Mouse (Mus musculus) lung, postnatal 0 days (tissue): ENCODE data around the gene 6430550D23Rik. TPM values are rescaled to one million over a fixed set of nuclear protein-coding genes. Genes with fewer than 3 reads are reported as not detected.

ENCODE experiments used
- ATAC-seq: fragments of 200-750 bp; cut with Nextera tagmentation; 2 replicates; pipeline ENCODE4 v1.8.0; 2017; ENCODE audit warnings: moderate library complexity
- DNase-seq: peaks from one replicate; pipeline ENCODE4 v3.0.0-alpha.2; 2016; ENCODE audit warnings: low spot score
- H3K27ac ChIP-seq: fragments of 300-500 bp; sonication (generic); 2 replicates; pipeline ENCODE4 v1.5.1; 2014; ENCODE audit warnings: antibody characterized with exemption, mild to moderate bottlenecking, low read length, mixed read lengths
- H3K27me3 ChIP-seq: fragments of 300-500 bp; sonication (generic); replicated peaks from 2 replicates; pipeline ENCODE4 v1.6.1; 2014; ENCODE audit warnings: low read length, mixed read lengths; ENCODE audit not compliant: insufficient read depth
- H3K36me3 ChIP-seq: fragments of 300-500 bp; sonication (generic); 2 replicates; pipeline ENCODE4 v1.6.1; 2014; ENCODE audit warnings: low read length, mixed read lengths; ENCODE audit not compliant: insufficient read depth
- H3K4me1 ChIP-seq: fragments of 300-500 bp; sonication (generic); 2 replicates; pipeline ENCODE4 v1.6.1; 2014; ENCODE audit warnings: antibody characterized with exemption, low read depth, low read length, mixed read lengths; ENCODE audit not compliant: insufficient read depth
- H3K4me2 ChIP-seq: fragments of 300-500 bp; sonication (generic); replicated peaks from 2 replicates; pipeline ENCODE4 v1.6.1; 2014; ENCODE audit warnings: low read depth, mild to moderate bottlenecking, low read length, moderate library complexity, mixed read lengths
- H3K4me3 ChIP-seq: fragments of 300-500 bp; sonication (generic); 2 replicates; pipeline ENCODE4 v1.5.1; 2014; ENCODE audit warnings: low read depth, low read length
- H3K9ac ChIP-seq: fragments of 300-500 bp; sonication (generic); replicated peaks from 2 replicates; pipeline ENCODE4 v1.6.1; 2014; ENCODE audit warnings: low read depth, mild to moderate bottlenecking
- H3K9me3 ChIP-seq: fragments of 300-500 bp; sonication (generic); 2 replicates; pipeline ENCODE4 v1.6.1; 2016; ENCODE audit warnings: low read length, mixed read lengths
- CTCF ChIP-seq: IDR thresholded peaks from 2 replicates; pipeline ENCODE4 v1.5.1; 2016; ENCODE audit warnings: antibody characterized with exemption, mild to moderate bottlenecking
- EP300 ChIP-seq: IDR thresholded peaks from 2 replicates; pipeline ENCODE4 v1.6.1; 2016; ENCODE audit warnings: antibody characterized with exemption, mild to moderate bottlenecking, control low read depth
- WGBS: fragments of 180-500 bp; shearing (Covaris S2); extraction: QIAGEN DNeasy Blood & Tissue Kit; methylation state at CpG from one replicate; pipeline ENCODE4 v1.1.7; 2014; 5-methylcytosine and 5-hydroxymethylcytosine counted together
- polyA plus RNA-seq: library from polyadenylated mRNA; unstranded; fragments of >200 nt; fragmentation: Nextera tagmentation; extraction: Ambion mirVana; gene quantifications from 2 replicates; pipeline ENCODE4 v1.2.1, GENCODE M21; 2015

6430550D23Rik gene
- polyA plus RNA-seq, 1 experiment from 2014 or later: 1.1 TPM

- Histone ChIP-seq H3K4me3 (no peak overlapping the region), H3K36me3 (peaks cover 13% of the 10 kb centered on the region), H3K4me1 (no peaks in the 10 kb centered on the region), H3K9me3 (no peaks in the 10 kb centered on the region), H3K27me3 (no peaks in the 10 kb centered on the region), H3K27ac (no peak overlapping the region), H3K4me2 (no peak overlapping the region), H3K9ac (no peak overlapping the region)
- TF ChIP-seq CTCF: no peak
- no peak for TF ChIP-seq EP300
- DNase-seq (no peak), ATAC-seq (no peak)
- WGBS: 75% methylated on average over 2 of the region's 2 CpGs
Observed at GRCm38 (mm10) chr2:156021765-156022164, 14.0 kb upstream of the 6430550D23Rik start.

- H3K9ac ChIP-seq: no peak overlapping the region
- H3K27me3 ChIP-seq: no peaks in the 10 kb centered on the region
- ATAC-seq (no peak), DNase-seq (no peak)
- H3K4me1 ChIP-seq: no peaks in the 10 kb centered on the region
- peaks cover 19% of the 10 kb centered on the region for H3K36me3 ChIP-seq
- H3K4me3 ChIP-seq: no peak overlapping the region
- WGBS: 77% methylated on average over 8 of the region's 8 CpGs
- H3K9me3 ChIP-seq: no peaks in the 10 kb centered on the region
- H3K4me2 ChIP-seq: no peak overlapping the region
- no peak overlapping the region for H3K27ac ChIP-seq
- TF ChIP-seq CTCF (no peak), EP300 (no peak)
Observed at GRCm38 (mm10) chr2:156021219-156021618, 13.4 kb upstream of the 6430550D23Rik start.

- no peak overlapping the region for H3K27ac ChIP-seq
- H3K4me1 ChIP-seq: no peaks in the 10 kb centered on the region
- no peak overlapping the region for H3K9ac ChIP-seq
- H3K9me3 ChIP-seq: no peaks in the 10 kb centered on the region
- H3K4me2 ChIP-seq: no peak overlapping the region
- WGBS: 91% methylated on average over 3 of the region's 3 CpGs
- H3K36me3 ChIP-seq: peaks cover 49% of the 10 kb centered on the region
- H3K27me3 ChIP-seq: no peaks in the 10 kb centered on the region
- ATAC-seq (no peak), DNase-seq (no peak)
- TF ChIP-seq EP300 (no peak), CTCF (no peak)
- H3K4me3 ChIP-seq: no peak overlapping the region
Observed at GRCm38 (mm10) chr2:156018106-156018505, 10.3 kb upstream of the 6430550D23Rik start.

DNA sequence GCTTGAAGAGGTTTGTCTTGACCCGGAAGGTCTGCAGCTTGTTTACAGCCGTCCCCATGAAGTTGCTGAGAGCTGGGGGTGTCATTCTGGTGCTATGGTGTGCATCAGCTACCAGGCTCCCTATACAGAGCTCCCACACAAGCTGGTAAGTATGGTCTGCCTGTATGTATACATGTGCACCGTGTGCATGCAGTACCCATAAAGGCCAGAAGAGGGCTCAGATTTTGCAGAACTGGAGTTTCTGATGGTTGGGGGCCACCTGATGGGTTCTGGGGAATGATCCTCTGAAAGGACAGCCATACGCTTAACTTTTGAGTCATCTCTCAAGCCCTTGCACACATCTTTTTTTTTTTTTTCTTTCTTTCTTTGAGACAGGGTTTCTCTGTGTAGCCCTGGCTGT lies 2.4 kb downstream of the 6430550D23Rik start:
- ATAC-seq (no peak), DNase-seq (no peak)
- H3K27me3 ChIP-seq: no peaks in the 10 kb centered on the region
- no peak overlapping the region for H3K4me2 ChIP-seq
- peaks cover 6% of the 10 kb centered on the region; the same call in 1 of the 2 replicates for H3K4me1 ChIP-seq
- TF ChIP-seq CTCF (peak; percentile 57), EP300 (no peak)
- H3K4me3 ChIP-seq: no peak overlapping the region
- 81% methylated on average over 4 of the region's 4 CpGs for WGBS
- H3K9ac ChIP-seq: no peak overlapping the region
- H3K9me3 ChIP-seq: no peaks in the 10 kb centered on the region
- H3K36me3 ChIP-seq: 0 out of 2 replicates have a peak, but pooled peaks cover 4% of the 10 kb centered on the region
- H3K27ac ChIP-seq: no peak overlapping the region

DNA sequence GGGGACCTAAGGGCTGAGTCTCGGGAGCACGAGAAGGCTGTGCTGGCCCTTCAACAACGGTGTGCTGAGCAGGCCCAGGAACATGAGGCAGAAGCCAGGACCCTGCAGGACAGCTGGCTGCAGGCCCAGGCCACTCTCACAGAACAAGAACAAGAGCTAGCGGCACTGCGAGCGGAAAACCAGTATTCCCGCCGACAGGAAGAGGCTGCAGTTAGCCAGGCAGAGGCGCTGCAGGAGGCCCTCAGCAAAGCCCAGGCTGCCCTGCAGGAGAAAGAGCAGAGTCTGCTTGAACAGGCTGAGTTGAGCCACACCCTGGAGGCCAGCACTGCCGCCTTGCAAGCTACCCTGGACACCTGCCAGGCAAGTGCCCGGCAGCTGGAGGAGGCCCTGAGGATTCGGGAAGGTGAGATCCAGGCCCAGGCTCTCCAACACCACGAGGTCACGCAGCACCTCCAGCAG lies 15.9 kb downstream of the 6430550D23Rik start:
- H3K36me3 ChIP-seq: peaks cover 21% of the 10 kb centered on the region; the same call in 1 of the 2 replicates
- H3K9ac ChIP-seq: no peak overlapping the region
- no peak overlapping the region for H3K4me2 ChIP-seq
- ATAC-seq: peak; percentile 90
- TF ChIP-seq EP300 (no peak), CTCF (peak; percentile 39)
- H3K4me3 ChIP-seq: no peak overlapping the region
- peak overlapping the region; percentile 14; the same call in 1 of the 2 replicates for H3K27ac ChIP-seq
- H3K9me3 ChIP-seq: no peaks in the 10 kb centered on the region
- 58% methylated on average over 14 of the region's 14 CpGs for WGBS
- peak; percentile 84 for DNase-seq
- H3K27me3 ChIP-seq: no peaks in the 10 kb centered on the region
- no peaks in the 10 kb centered on the region for H3K4me1 ChIP-seq

- Histone ChIP-seq H3K9ac (no peak overlapping the region), H3K36me3 (peaks cover 16% of the 10 kb centered on the region; the same call in 1 of the 2 replicates), H3K9me3 (no peaks in the 10 kb centered on the region), H3K27me3 (no peaks in the 10 kb centered on the region), H3K4me3 (no peak overlapping the region), H3K4me2 (no peak overlapping the region), H3K4me1 (no peaks in the 10 kb centered on the region), H3K27ac (no peak overlapping the region)
- ATAC-seq (no peak), DNase-seq (no peak)
- TF ChIP-seq EP300: no peak
- no peak for TF ChIP-seq CTCF
- WGBS: 69% methylated on average over 10 of the region's 10 CpGs
Observed at GRCm38 (mm10) chr2:155991151-155991550, 16.6 kb downstream of the 6430550D23Rik start.

DNA sequence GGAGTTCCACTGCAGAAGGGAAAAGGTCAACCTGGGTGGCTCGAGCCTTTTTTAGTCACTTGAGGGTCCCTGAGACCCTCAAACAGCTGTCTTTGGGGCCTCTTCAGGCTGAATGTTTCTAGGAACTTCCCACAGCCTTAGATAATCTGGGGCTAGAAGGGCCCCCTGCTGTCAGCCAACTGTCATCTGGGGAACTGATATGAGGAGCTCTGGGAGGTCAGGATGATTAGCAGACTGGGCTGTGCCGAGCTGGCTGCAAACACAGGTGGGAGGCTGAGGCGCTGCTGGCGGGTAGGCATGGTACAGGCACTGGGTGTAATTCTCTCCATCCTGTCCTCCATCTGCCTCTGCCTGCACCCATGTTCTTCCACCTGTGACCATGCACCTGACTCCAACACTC lies 18.7 kb downstream of the 6430550D23Rik start:
- no peak for ATAC-seq
- H3K4me3 ChIP-seq: no peak overlapping the region
- no peaks in the 10 kb centered on the region for H3K27me3 ChIP-seq
- no peak overlapping the region for H3K4me2 ChIP-seq
- no peak overlapping the region for H3K27ac ChIP-seq
- no peak for TF ChIP-seq EP300
- no peak for TF ChIP-seq CTCF
- no peak for DNase-seq
- H3K9me3 ChIP-seq: no peaks in the 10 kb centered on the region
- H3K4me1 ChIP-seq: no peaks in the 10 kb centered on the region
- 62% methylated on average over 4 of the region's 4 CpGs for WGBS
- peaks cover 31% of the 10 kb centered on the region for H3K36me3 ChIP-seq
- no peak overlapping the region for H3K9ac ChIP-seq
